Mouse (Mus musculus) cerebellum, postnatal 4 days (tissue): ENCODE data around the gene Stpg3.
"Not testable (repeated sequence)": the region's sequence is repeated elsewhere in the genome, so short reads cannot be mapped to it uniquely, and the experiment has no call there.

ENCODE experiments used
- DNase-seq, 2 experiments: peaks; one replicate each; pipeline ENCODE4 v3.0.0; 2022; ENCODE audit warnings: low spot score in 2 of 2, mixed read lengths in 1 of 2

Gene Stpg3

GRCm38 (mm10) chr2:25214444-25214843 is at the start of gene Stpg3:
Gene Stpg3, minus strand, starts transcription at chr2:25214637.
- no peak for DNase-seq

GRCm38 (mm10) chr2:25263623-25264285 is 49.3 kb upstream of the Stpg3 start:
- DNase-seq: no peak

GRCm38 (mm10) chr2:25262795-25263622 is 48.6 kb upstream of the Stpg3 start:
- peak in 1 of 2 experiments; percentile 80 for DNase-seq

GRCm38 (mm10) chr2:25262291-25262767 is 47.9 kb upstream of the Stpg3 start, which contains the start of gene Tprn:
Gene Tprn, plus strand, starts transcription at chr2:25262618.
- DNase-seq: peak; percentile 79 to 92

- no peak for DNase-seq
Measured at GRCm38 (mm10) chr2:25261870-25262269, 47.4 kb upstream of the Stpg3 start.

GRCm38 (mm10) chr2:25258887-25259286 is 44.5 kb upstream of the Stpg3 start:
- no peak for DNase-seq

GRCm38 (mm10) chr2:25257250-25257649 is 42.8 kb upstream of the Stpg3 start:
- DNase-seq: not testable (repeated sequence)

GRCm38 (mm10) chr2:25256443-25257109 is 42.1 kb upstream of the Stpg3 start:
- not testable (repeated sequence) for DNase-seq

- DNase-seq: peak; percentile 66 to 86
Measured at GRCm38 (mm10) chr2:25255284-25255779, 40.9 kb upstream of the Stpg3 start, which contains the start of gene Tmem203. Gene Tmem203, plus strand, starts transcription at chr2:25255439.

GRCm38 (mm10) chr2:25252331-25252730 is 37.9 kb upstream of the Stpg3 start:
- DNase-seq: no peak

GRCm38 (mm10) chr2:25246183-25247072 is 32.0 kb upstream of the Stpg3 start, which contains the start of gene AL732309.1:
Gene AL732309.1, minus strand, starts transcription at chr2:25246863.
- DNase-seq: no peak

- DNase-seq: no peak
Measured at GRCm38 (mm10) chr2:25244144-25244543, 29.7 kb upstream of the Stpg3 start.

GRCm38 (mm10) chr2:25243342-25243741 is 28.9 kb upstream of the Stpg3 start:
- no peak for DNase-seq

- peak in 1 of 2 experiments; percentile 30 for DNase-seq
Measured at GRCm38 (mm10) chr2:25242101-25242506, 27.7 kb upstream of the Stpg3 start, which contains the start of the genes Rnf208 and Cysrt1. Gene Rnf208, plus strand, starts transcription at chr2:25242255. Gene Cysrt1, minus strand, starts transcription at chr2:25242452.

GRCm38 (mm10) chr2:25241438-25241775 is 27.0 kb upstream of the Stpg3 start:
- no peak for DNase-seq

GRCm38 (mm10) chr2:25240723-25241437 is 26.4 kb upstream of the Stpg3 start:
- DNase-seq: peak in 1 of 2 experiments; percentile 45

- no peak for DNase-seq
Measured at GRCm38 (mm10) chr2:25240310-25240709, 25.9 kb upstream of the Stpg3 start.

GRCm38 (mm10) chr2:25239766-25240165 is 25.3 kb upstream of the Stpg3 start:
- DNase-seq: no peak

GRCm38 (mm10) chr2:25238106-25238505 is 23.7 kb upstream of the Stpg3 start:
- no peak for DNase-seq

- DNase-seq: no peak
Measured at GRCm38 (mm10) chr2:25237522-25237921, 23.1 kb upstream of the Stpg3 start.
